Mouse (Mus musculus) embryonic facial prominence, embryonic 10.5 days (tissue): ENCODE measurements around the gene Ip6k1. TPM values are rescaled to one million over a fixed set of nuclear protein-coding genes. Genes with fewer than 3 reads are reported as not detected.

Source experiments
- DNase-seq: peaks from one replicate; pipeline ENCODE4 v3.0.0-alpha.2; 2017; ENCODE audit warnings: low spot score
- H3K27ac ChIP-seq: fragments of 300-500 bp; sonication (generic); replicated peaks from 2 replicates; pipeline ENCODE4 v1.5.1; 2016; ENCODE audit warnings: mild to moderate bottlenecking
- H3K27me3 ChIP-seq: fragments of 300-500 bp; sonication (generic); replicated peaks from 2 replicates; pipeline ENCODE4 v1.6.1; 2016; ENCODE audit warnings: low read depth, mild to moderate bottlenecking; ENCODE audit not compliant: poor library complexity, severe bottlenecking
- H3K36me3 ChIP-seq: fragments of 300-500 bp; sonication (generic); replicated peaks from 2 replicates; pipeline ENCODE4 v1.6.1; 2016; ENCODE audit warnings: mild to moderate bottlenecking, moderate library complexity
- H3K4me1 ChIP-seq: fragments of 300-500 bp; sonication (generic); 2 replicates; pipeline ENCODE4 v1.6.1; 2016
- H3K4me3 ChIP-seq: fragments of 300-500 bp; sonication (generic); 2 replicates; pipeline ENCODE4 v1.5.1; 2016; ENCODE audit warnings: mild to moderate bottlenecking, moderate library complexity
- H3K9me3 ChIP-seq: fragments of 300-500 bp; sonication (generic); 2 replicates; pipeline ENCODE4 v1.6.1; 2016; ENCODE audit warnings: mild to moderate bottlenecking
- WGBS: fragments of 180-500 bp; shearing (Covaris S2); methylation state at CpG from one replicate; pipeline ENCODE4 v1.1.7; 2016; 5-methylcytosine and 5-hydroxymethylcytosine counted together
- polyA plus RNA-seq: library from polyadenylated mRNA; unstranded; fragments of >200 nt; fragmentation: Nextera tagmentation; extraction: Ambion mirVana; gene quantifications from 2 replicates; pipeline ENCODE4 v1.2.1, GENCODE M21; 2016

The Ip6k1 gene
- polyA plus RNA-seq, 1 experiment from 2014 or later: 57.3 TPM

DNA sequence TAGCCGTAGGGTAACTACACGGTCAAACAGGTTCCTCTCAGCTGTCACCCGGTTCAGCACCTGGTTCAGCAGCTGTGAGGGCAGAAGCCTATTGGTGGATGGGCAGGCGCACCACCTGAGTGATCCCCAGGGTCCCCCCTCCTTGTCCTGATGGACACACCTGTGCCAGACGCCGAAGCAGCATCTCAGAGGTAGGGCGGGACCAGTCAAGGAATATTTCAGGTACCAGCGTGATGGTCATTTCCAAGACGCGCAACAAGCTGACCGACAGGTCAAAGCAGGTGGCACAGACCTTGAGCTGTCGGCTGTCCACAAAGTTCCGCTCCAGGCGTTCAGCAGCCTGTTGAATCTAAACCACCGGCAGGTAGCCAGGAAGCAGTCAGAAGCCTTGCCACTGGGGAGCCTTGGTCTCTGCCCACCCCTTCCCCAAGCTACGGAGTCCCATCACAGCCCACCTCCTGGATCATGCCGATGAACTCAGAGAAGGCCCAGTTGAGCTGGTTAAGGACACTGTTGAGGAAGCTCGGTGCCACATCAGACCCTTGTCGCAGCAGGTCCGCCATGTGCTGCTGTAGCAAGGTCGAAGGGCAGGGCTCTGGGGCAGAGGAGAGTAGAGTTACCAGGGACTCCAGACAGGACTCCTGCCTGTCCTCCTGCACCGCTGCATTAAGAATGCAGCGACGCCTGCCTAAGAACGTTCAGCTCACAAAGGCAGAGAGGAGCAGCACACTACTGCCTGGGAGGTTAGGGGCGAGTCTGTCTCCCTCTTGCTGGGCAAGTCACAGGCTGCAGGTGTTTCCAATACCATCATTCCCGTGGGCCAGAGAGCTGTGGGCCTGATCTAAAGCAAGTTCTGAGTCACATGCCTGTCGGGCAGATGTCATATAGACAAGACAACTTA is 54.3 kb downstream of the Ip6k1 start:
- no peak for DNase-seq
- Histone ChIP-seq H3K27me3 (no peaks in the 10 kb centered on the region), H3K36me3 (peaks cover 88% of the 10 kb centered on the region), H3K9me3 (no peaks in the 10 kb centered on the region), H3K4me1 (peaks cover 25% of the 10 kb centered on the region), H3K4me3 (no peak overlapping the region), H3K27ac (no peak overlapping the region)
- 82% methylated on average over 28 of the region's 28 CpGs for WGBS

DNA sequence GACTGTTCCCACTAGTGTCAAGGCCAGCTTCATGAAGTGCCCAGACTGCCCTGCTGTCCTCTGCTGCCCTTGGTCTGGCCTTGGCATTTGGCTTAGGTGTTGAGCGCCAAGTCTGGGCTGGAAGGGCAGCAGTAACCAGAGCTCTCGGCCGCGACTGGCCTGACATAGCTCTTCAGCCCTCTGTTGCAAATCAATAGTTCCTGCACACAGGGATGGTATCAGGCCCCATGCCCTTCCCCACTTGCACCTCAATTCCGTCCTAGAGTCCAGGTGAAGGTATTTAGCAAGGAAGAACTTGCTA is 54.9 kb downstream of the Ip6k1 start:
- no peak overlapping the region for H3K27ac ChIP-seq
- H3K36me3 ChIP-seq: peaks cover 88% of the 10 kb centered on the region
- 89% methylated on average over 5 of the region's 5 CpGs for WGBS
- H3K9me3 ChIP-seq: no peaks in the 10 kb centered on the region
- H3K4me3 ChIP-seq: no peak overlapping the region
- no peak for DNase-seq
- peaks cover 22% of the 10 kb centered on the region for H3K4me1 ChIP-seq
- no peaks in the 10 kb centered on the region for H3K27me3 ChIP-seq

DNA sequence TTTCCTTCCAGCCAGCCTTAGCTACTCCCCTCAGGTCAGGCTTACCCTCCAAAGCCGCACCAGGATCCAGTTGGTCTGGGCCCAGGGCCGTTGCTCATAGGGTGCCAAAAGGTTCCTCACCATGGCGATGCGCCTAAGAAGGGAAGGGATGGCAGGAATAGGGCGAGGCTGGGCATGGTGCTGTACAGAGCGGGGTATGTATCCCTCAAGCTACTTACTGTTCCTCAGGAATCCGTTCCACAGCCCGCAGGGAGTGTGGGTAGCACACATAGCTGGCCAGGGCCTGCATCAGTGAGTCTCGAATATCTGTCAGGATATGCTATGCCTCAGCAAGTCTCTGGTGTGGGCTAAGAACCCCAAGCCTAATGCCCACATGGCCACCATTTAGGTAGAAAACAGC is 56.0 kb downstream of the Ip6k1 start:
- WGBS: 92% methylated on average over 9 of the region's 9 CpGs
- Histone ChIP-seq H3K36me3 (peaks cover 94% of the 10 kb centered on the region), H3K27me3 (no peaks in the 10 kb centered on the region), H3K4me1 (peaks cover 12% of the 10 kb centered on the region), H3K9me3 (no peaks in the 10 kb centered on the region), H3K27ac (no peak overlapping the region), H3K4me3 (no peak overlapping the region)
- no peak for DNase-seq

DNA sequence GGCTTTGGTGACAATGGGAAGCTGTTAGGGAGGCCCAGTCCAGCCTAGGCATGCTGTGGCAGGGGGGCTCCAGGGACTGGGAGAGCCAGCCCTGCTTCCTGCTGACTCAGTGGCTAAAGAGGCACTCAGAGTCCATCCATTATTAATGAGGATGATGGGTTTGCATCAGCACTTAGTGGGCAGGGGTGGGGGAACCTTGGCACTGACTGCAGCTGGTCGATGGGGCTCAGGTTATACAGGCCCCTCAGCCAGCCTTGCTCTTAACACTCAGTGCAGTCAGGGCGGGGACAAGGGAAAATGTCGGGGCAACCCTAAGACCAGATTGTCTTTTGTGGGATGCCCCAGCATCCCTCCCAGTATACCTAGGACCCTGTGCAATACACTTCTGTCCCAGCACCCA is 59.8 kb downstream of the Ip6k1 start:
- Histone ChIP-seq H3K4me3 (no peak overlapping the region), H3K27ac (no peak overlapping the region), H3K36me3 (peaks cover 88% of the 10 kb centered on the region), H3K27me3 (no peaks in the 10 kb centered on the region), H3K4me1 (no peaks in the 10 kb centered on the region), H3K9me3 (no peaks in the 10 kb centered on the region)
- DNase-seq: no peak
- WGBS: 91% methylated on average over 3 of the region's 3 CpGs

DNA sequence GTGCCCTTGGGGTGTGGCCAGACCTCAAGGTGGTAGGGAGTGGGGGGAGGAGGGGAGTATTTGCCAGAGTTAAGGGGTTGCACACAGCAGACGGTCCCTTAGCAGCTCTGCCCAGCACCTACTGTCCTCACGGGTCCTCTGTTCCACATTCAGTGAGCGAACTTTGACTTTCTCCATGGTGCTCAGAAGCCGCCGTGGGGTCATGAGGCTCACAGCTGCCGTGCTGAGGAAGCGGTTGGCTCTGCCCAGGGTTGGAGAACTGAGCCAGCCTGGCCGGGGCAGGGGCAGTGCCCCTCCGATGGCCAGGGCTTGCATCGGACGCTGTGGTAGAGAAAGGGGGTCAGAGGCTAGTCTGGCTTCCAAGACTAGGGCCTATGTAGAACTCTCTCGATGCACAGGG is 61.1 kb downstream of the Ip6k1 start:
- no peaks in the 10 kb centered on the region for H3K4me1 ChIP-seq
- H3K27ac ChIP-seq: no peak overlapping the region
- DNase-seq: no peak
- 89% methylated on average over 12 of the region's 12 CpGs for WGBS
- peaks cover 80% of the 10 kb centered on the region for H3K36me3 ChIP-seq
- no peaks in the 10 kb centered on the region for H3K27me3 ChIP-seq
- no peak overlapping the region for H3K4me3 ChIP-seq
- no peaks in the 10 kb centered on the region for H3K9me3 ChIP-seq

DNA sequence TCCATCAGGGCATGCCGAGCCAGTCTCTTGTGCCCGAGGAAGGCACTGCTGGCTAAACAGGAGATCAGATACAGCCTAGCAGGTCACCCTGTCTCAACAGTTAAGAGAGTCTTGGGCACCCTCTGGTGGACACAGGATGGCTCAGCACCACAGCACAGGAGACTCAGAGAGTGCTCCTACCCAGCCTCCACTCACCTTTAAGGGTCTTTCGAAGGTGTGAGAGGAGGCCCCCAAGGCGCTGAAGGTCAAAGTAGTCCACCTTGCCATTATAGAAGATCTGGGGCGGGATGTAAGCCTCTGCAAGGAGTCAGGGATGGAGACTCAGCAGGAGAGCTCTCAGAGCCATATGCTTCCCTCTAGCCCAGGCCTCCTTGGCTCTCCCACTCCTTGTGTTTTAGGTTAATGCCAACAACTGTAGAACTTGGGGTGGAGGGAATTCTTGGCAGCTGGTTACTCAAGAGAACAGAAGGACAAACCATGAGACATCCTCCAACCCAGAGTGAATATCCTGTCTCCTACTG is 63.2 kb downstream of the Ip6k1 start:
- Histone ChIP-seq H3K4me3 (no peak overlapping the region), H3K27me3 (no peaks in the 10 kb centered on the region), H3K27ac (no peak overlapping the region), H3K4me1 (no peaks in the 10 kb centered on the region), H3K36me3 (peaks cover 81% of the 10 kb centered on the region), H3K9me3 (no peaks in the 10 kb centered on the region)
- WGBS: 53% methylated on average over 5 of the region's 5 CpGs
- DNase-seq: peak; percentile 52

DNA sequence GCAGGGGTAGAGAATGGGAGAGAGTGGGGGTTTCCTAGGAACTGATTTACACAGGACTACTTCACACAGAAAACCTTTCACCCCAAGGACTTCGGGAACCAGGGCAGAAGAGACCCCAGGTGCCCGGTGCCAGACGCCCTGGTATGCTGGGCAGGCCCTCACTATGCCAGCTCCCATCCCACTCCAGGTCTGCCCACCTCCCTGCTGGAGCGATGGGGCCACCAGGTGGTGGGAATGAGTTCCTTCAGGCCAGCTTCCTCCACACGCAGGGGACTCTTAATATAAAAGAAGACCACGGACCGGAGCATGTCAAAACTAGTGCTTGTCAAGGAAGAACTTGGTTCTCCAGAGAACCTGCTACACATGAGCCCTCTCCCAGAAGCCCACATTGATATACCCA is 64.9 kb downstream of the Ip6k1 start:
- H3K4me3 ChIP-seq: no peak overlapping the region
- DNase-seq: no peak
- no peaks in the 10 kb centered on the region for H3K4me1 ChIP-seq
- H3K36me3 ChIP-seq: peaks cover 78% of the 10 kb centered on the region
- 81% methylated on average over 7 of the region's 7 CpGs for WGBS
- no peaks in the 10 kb centered on the region for H3K27me3 ChIP-seq
- no peak overlapping the region for H3K27ac ChIP-seq
- H3K9me3 ChIP-seq: no peaks in the 10 kb centered on the region

DNA sequence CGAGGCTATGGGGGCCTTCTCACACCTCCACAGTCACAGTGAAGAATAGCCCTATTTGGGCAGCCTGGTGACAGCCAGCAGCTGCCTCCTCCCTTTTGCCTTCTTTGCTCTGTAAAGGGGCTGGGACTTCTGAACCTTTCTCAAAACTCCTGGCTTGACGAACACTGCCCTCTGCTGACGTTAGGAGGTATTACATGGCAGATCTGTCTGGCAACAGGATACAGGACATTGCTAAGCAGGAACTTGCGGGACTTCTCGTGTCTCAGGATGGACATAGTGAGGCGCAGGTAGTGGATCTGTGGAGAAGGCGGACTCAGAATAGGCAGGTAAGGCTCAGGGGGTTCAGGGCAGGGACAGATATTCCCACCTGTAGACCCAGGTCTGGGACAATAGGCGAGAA is 65.6 kb downstream of the Ip6k1 start:
- Histone ChIP-seq H3K36me3 (peaks cover 76% of the 10 kb centered on the region), H3K9me3 (no peaks in the 10 kb centered on the region), H3K4me1 (0 out of 2 replicates have a peak, but pooled peaks cover 4% of the 10 kb centered on the region), H3K27ac (0 out of 2 replicates have a peak overlapping the region, but pooled peaks have one; percentile 25), H3K4me3 (no peak overlapping the region), H3K27me3 (no peaks in the 10 kb centered on the region)
- 18% methylated on average over 8 of the region's 8 CpGs for WGBS
- DNase-seq: peak; percentile 83

DNA sequence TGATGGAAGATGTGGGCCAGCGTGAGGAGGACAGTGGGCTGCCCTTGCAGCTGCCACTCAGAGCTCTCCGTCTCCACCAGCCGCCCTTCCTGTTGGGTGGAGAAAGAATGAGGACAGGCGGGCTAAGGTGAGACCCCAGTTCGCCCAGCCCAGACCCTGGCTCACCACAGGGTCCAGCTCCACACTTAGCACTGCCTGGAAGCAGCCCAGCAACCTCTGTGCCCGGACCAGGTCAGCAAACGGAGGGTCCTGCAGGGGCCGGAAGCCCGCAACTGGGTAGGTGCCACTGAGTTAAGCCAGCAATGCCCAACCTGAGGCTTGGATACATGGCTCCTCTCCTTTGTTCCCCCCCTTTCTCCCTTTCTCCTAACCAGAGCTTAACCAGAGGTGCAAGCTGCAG is 66.7 kb downstream of the Ip6k1 start:
- Histone ChIP-seq H3K27ac (no peak overlapping the region), H3K4me3 (no peak overlapping the region), H3K4me1 (peaks cover 10% of the 10 kb centered on the region), H3K36me3 (peaks cover 75% of the 10 kb centered on the region), H3K27me3 (no peaks in the 10 kb centered on the region), H3K9me3 (no peaks in the 10 kb centered on the region)
- 93% methylated on average over 9 of the region's 9 CpGs for WGBS
- no peak for DNase-seq

DNA sequence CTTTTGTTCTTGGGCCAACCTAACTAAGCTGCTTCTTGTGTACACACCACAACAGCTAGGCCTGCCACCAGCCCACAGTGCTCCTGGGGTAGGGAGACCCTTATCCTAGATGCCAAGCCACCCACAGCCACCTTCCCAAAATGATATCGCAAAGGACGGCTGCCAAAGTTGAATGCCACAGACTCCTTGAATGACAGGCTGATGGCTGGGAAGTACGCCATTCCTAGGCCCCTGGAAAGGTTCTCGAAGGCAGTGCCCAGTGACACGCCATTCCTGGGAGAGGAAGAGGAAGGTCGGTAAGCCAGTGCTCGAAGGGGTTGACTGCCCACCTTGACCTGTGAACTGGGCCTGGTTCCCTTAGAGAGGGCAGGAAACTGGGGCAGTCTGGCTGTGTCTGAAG is 67.2 kb downstream of the Ip6k1 start:
- peaks cover 70% of the 10 kb centered on the region for H3K36me3 ChIP-seq
- no peaks in the 10 kb centered on the region for H3K9me3 ChIP-seq
- WGBS: 91% methylated on average over 7 of the region's 7 CpGs
- no peaks in the 10 kb centered on the region for H3K27me3 ChIP-seq
- H3K27ac ChIP-seq: no peak overlapping the region
- no peak overlapping the region for H3K4me3 ChIP-seq
- no peak for DNase-seq
- H3K4me1 ChIP-seq: peaks cover 10% of the 10 kb centered on the region

DNA sequence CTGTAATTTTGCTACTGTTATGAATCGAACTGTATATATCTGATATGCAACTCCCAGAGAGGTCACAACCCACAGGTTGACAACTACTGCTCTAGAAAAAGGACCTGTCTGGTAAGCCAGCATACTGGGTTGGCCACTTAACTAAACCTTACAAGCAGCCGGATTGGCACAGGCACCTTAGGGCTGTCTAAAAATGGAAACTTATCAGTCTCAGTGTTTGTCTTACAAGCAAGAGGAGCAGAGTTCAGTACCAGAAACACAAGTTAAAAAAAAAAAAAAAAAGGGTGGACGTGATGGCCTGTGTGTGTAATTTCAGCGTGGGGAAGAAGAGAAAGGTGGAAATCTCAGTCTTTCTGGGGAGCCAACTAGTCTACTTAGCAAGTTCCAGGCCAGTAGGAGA is 69.5 kb downstream of the Ip6k1 start:
- no peaks in the 10 kb centered on the region for H3K9me3 ChIP-seq

DNA sequence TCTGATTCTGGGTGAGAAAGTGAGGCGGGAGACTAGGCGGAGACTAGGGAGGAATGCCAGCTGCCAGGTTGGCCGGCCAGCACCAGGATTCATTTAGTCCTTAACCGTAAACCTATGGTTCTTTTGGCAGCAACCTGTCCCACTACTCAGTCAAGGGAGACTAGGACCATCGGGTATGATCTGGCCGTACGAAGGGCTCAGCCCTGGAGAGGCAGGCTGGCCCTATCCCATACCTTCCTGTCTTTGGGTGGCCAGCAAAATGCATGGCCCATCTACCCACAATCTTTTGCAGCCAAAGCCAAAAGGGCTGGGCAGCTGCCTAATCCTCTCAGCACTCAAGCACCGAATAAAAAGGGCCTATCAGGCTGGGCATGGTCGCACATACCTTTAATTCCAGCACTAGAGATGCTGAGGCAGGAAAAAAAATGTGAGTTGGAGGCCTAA is 70.2 kb downstream of the Ip6k1 start:
- WGBS: 69% methylated on average over 9 of the region's 9 CpGs
- peaks cover 52% of the 10 kb centered on the region for H3K36me3 ChIP-seq
- no peak overlapping the region for H3K4me3 ChIP-seq
- H3K9me3 ChIP-seq: no peaks in the 10 kb centered on the region
- DNase-seq: no peak
- no peaks in the 10 kb centered on the region for H3K27me3 ChIP-seq
- H3K27ac ChIP-seq: no peak overlapping the region
- H3K4me1 ChIP-seq: peaks cover 11% of the 10 kb centered on the region

More for the DNA sequence above, 69.5 kb downstream of the Ip6k1 start:
- DNase-seq: no peak
- peaks cover 10% of the 10 kb centered on the region for H3K4me1 ChIP-seq
- H3K27ac ChIP-seq: no peak overlapping the region
- no peak overlapping the region for H3K4me3 ChIP-seq
- no peaks in the 10 kb centered on the region for H3K27me3 ChIP-seq
- H3K36me3 ChIP-seq: peaks cover 52% of the 10 kb centered on the region
- WGBS: 89% methylated on average over 4 of the region's 4 CpGs
